Mouse (Mus musculus) bone marrow macrophage, adult 2 months (primary cell): ENCODE data around the gene Ebf1.

Source experiments
- CTCF ChIP-seq: IDR thresholded peaks from 2 replicates; pipeline ENCODE4 v1.5.1; 2012; ENCODE audit warnings: low read depth, mild to moderate bottlenecking, low read length, moderate library complexity
- POLR2A ChIP-seq: IDR thresholded peaks from 2 replicates; pipeline ENCODE4 v1.6.1; 2012; ENCODE audit warnings: mild to moderate bottlenecking, low read depth, low read length, borderline replicate concordance

GRCm38 (mm10) chr11:44917059-44917458 is 299.9 kb downstream of the Ebf1 start:
- no peak for TF ChIP-seq CTCF
- no peak for TF ChIP-seq POLR2A
